Mouse (Mus musculus): Measurements from ENCODE around the gene Hoxa13. TPM values are rescaled to one million over a fixed set of nuclear protein-coding genes. Genes with fewer than 3 reads are reported as not detected.

Hoxa13 gene
- total and polyA plus RNA-seq, 3 experiments = not detected

GRCm38 (mm10) chr6:52218643-52219215, 42.0 kb downstream of the Hoxa13 start:
- Histone ChIP-seq H3K79me2 (replicated peaks; ENCODE audit: control insufficient read depth, insufficient read depth, low read length) (no peaks in the 10 kb centered on the region), H3K4me1 (ENCODE audit: control insufficient read depth, insufficient read depth, low read length) (peaks cover 1% of the 10 kb centered on the region; the same call in 1 of the 2 replicates), H3K27me3 (ENCODE audit: control insufficient read depth, insufficient read depth, low read length) (peaks cover 45% of the 10 kb centered on the region), H3K36me3 (ENCODE audit: control insufficient read depth, insufficient read depth, low read length) (no peaks in the 10 kb centered on the region), H3K9ac (ENCODE audit: low read depth, low read length) (no peak overlapping the region), H3K27ac (no peak overlapping the region), H3K4me3 (no peak overlapping the region)
- DNase-seq = peak in 1 of 2 experiments; percentile 20
- intact Hi-C loops (cut with DNase I) = loop anchor here (5.0 kb wide), 1 partner anchor 34 kb away; no protein-coding TSS in a partner anchor
- TF ChIP-seq EP300 (IDR thresholded peaks at IDR 0.05; ENCODE audit: insufficient read depth, low read depth, low read length) (no peak), CTCF (IDR thresholded peaks at IDR 0.05) (no peak), POLR2A (IDR thresholded peaks at IDR 0.05; ENCODE audit: insufficient read depth, low read depth, low read length) (no peak)
- 18% methylated on average over 14 of the region's 14 CpGs for WGBS

GRCm38 (mm10) chr6:52217895-52218642, 42.6 kb downstream of the Hoxa13 start:
- 9% methylated on average over 23 of the region's 23 CpGs for WGBS
- H3K27me3 ChIP-seq (ENCODE audit: control insufficient read depth, insufficient read depth, low read length) = peaks cover 49% of the 10 kb centered on the region
- H3K27ac ChIP-seq = no peak overlapping the region
- DNase-seq = peak in 1 of 2 experiments; percentile 25
- H3K79me2 ChIP-seq (replicated peaks; ENCODE audit: control insufficient read depth, insufficient read depth, low read length) = no peaks in the 10 kb centered on the region
- no peak overlapping the region for H3K9ac ChIP-seq (ENCODE audit: low read depth, low read length)
- no peak overlapping the region; the same call in 1 of the 2 replicates for H3K4me3 ChIP-seq
- no peaks in the 10 kb centered on the region for H3K36me3 ChIP-seq (ENCODE audit: control insufficient read depth, insufficient read depth, low read length)
- intact Hi-C loops (cut with DNase I) = loop anchor here (5.0 kb wide), 1 partner anchor 34 kb away; no protein-coding TSS in a partner anchor
- TF ChIP-seq POLR2A (IDR thresholded peaks at IDR 0.05; ENCODE audit: insufficient read depth, low read depth, low read length) (no peak), CTCF (IDR thresholded peaks at IDR 0.05) (no peak), EP300 (IDR thresholded peaks at IDR 0.05; ENCODE audit: insufficient read depth, low read depth, low read length) (no peak)
- H3K4me1 ChIP-seq (ENCODE audit: control insufficient read depth, insufficient read depth, low read length) = peaks cover 1% of the 10 kb centered on the region; the same call in 1 of the 2 replicates

- Histone ChIP-seq H3K36me3 (ENCODE audit: control insufficient read depth, insufficient read depth, low read length) (no peaks in the 10 kb centered on the region), H3K27ac (no peak overlapping the region), H3K27me3 (ENCODE audit: control insufficient read depth, insufficient read depth, low read length) (peaks cover 54% of the 10 kb centered on the region), H3K4me1 (ENCODE audit: control insufficient read depth, insufficient read depth, low read length) (peaks cover 1% of the 10 kb centered on the region), H3K9ac (ENCODE audit: low read depth, low read length) (no peak overlapping the region), H3K79me2 (replicated peaks; ENCODE audit: control insufficient read depth, insufficient read depth, low read length) (no peaks in the 10 kb centered on the region), H3K4me3 (peak overlapping the region; percentile 28)
- no peak for TF ChIP-seq EP300 (IDR thresholded peaks at IDR 0.05; ENCODE audit: insufficient read depth, low read depth, low read length)
- TF ChIP-seq CTCF (IDR thresholded peaks at IDR 0.05) = no peak
- no peak for TF ChIP-seq POLR2A (IDR thresholded peaks at IDR 0.05; ENCODE audit: insufficient read depth, low read depth, low read length)
- WGBS = 4% methylated on average over 25 of the region's 25 CpGs
- DNase-seq = peak; percentile 39 to 52
- intact Hi-C loops (cut with DNase I) = loop anchor here (5.0 kb wide), 1 partner anchor 35 kb away; no protein-coding TSS in a partner anchor
Observed at GRCm38 (mm10) chr6:52217459-52217768, 43.3 kb downstream of the Hoxa13 start.

GRCm38 (mm10) chr6:52216691-52217458, 43.8 kb downstream of the Hoxa13 start:
- TF ChIP-seq CTCF (IDR thresholded peaks at IDR 0.05) (no peak), POLR2A (IDR thresholded peaks at IDR 0.05; ENCODE audit: insufficient read depth, low read depth, low read length) (no peak), EP300 (IDR thresholded peaks at IDR 0.05; ENCODE audit: insufficient read depth, low read depth, low read length) (no peak)
- Histone ChIP-seq H3K4me1 (ENCODE audit: control insufficient read depth, insufficient read depth, low read length) (peaks cover 1% of the 10 kb centered on the region), H3K9ac (ENCODE audit: low read depth, low read length) (no peak overlapping the region), H3K36me3 (ENCODE audit: control insufficient read depth, insufficient read depth, low read length) (no peaks in the 10 kb centered on the region), H3K4me3 (peak overlapping the region; percentile 28), H3K27me3 (ENCODE audit: control insufficient read depth, insufficient read depth, low read length) (peaks cover 54% of the 10 kb centered on the region), H3K79me2 (replicated peaks; ENCODE audit: control insufficient read depth, insufficient read depth, low read length) (no peaks in the 10 kb centered on the region), H3K27ac (no peak overlapping the region)
- intact Hi-C loops (cut with DNase I) = loop anchor here (5.0 kb wide), 1 partner anchor 35 kb away; no protein-coding TSS in a partner anchor
- 3% methylated on average over 60 of the region's 60 CpGs for WGBS
- peak; percentile 19 to 47 for DNase-seq

- H3K9ac ChIP-seq (ENCODE audit: low read depth, low read length) = no peak overlapping the region
- H3K27ac ChIP-seq = no peak overlapping the region
- H3K36me3 ChIP-seq (ENCODE audit: control insufficient read depth, insufficient read depth, low read length) = no peaks in the 10 kb centered on the region
- peak; percentile 3 to 27 for DNase-seq
- no peaks in the 10 kb centered on the region for H3K79me2 ChIP-seq (replicated peaks; ENCODE audit: control insufficient read depth, insufficient read depth, low read length)
- intact Hi-C loops (cut with DNase I) = loop anchor here (5.0 kb wide), 1 partner anchor 36 kb away; no protein-coding TSS in a partner anchor
- TF ChIP-seq POLR2A (IDR thresholded peaks at IDR 0.05; ENCODE audit: insufficient read depth, low read depth, low read length) (no peak), EP300 (IDR thresholded peaks at IDR 0.05; ENCODE audit: insufficient read depth, low read depth, low read length) (no peak), CTCF (IDR thresholded peaks at IDR 0.05) (no peak)
- 4% methylated on average over 30 of the region's 30 CpGs for WGBS
- no peak overlapping the region for H3K4me3 ChIP-seq
- peaks cover 50% of the 10 kb centered on the region for H3K27me3 ChIP-seq (ENCODE audit: control insufficient read depth, insufficient read depth, low read length)
- no peaks in the 10 kb centered on the region; the same call in 1 of the 2 replicates for H3K4me1 ChIP-seq (ENCODE audit: control insufficient read depth, insufficient read depth, low read length)
Observed at GRCm38 (mm10) chr6:52215771-52216535, 44.7 kb downstream of the Hoxa13 start.
